Mouse (Mus musculus) right cerebral cortex, adult 2 months (tissue): ENCODE measurements around the gene Svop.

Source experiments
- DNase-seq, 2 experiments: peaks; one replicate each; pipeline ENCODE4 v3.0.0; 2021 to 2022; ENCODE audit warnings: low spot score in 2 of 2

Svop gene

GRCm38 (mm10) chr5:114091057-114091807 is at the start of gene Svop:
Svop (minus strand) TSS chr5:114091570.
- DNase-seq: peak; percentile 77 to 81

GRCm38 (mm10) chr5:114139175-114139574 is 47.8 kb upstream of the Svop start:
- peak; percentile 54 to 71 for DNase-seq

- no peak for DNase-seq
Measured at GRCm38 (mm10) chr5:114138277-114139164, 47.2 kb upstream of the Svop start.

- no peak for DNase-seq
Measured at GRCm38 (mm10) chr5:114137481-114138276, 46.3 kb upstream of the Svop start.

- DNase-seq: no peak
Measured at GRCm38 (mm10) chr5:114135516-114135915, 44.1 kb upstream of the Svop start.

- DNase-seq: peak in 1 of 2 experiments; percentile 46
Measured at GRCm38 (mm10) chr5:114134091-114134534, 42.7 kb upstream of the Svop start.

- DNase-seq: no peak
Measured at GRCm38 (mm10) chr5:114132841-114133240, 41.5 kb upstream of the Svop start.

- no peak for DNase-seq
Measured at GRCm38 (mm10) chr5:114131521-114131840, 40.1 kb upstream of the Svop start.

- DNase-seq: peak; percentile 94 to 96
Measured at GRCm38 (mm10) chr5:114130698-114131520, 39.5 kb upstream of the Svop start.

GRCm38 (mm10) chr5:114130211-114130605 is 38.8 kb upstream of the Svop start, which contains the start of gene Ung:
Ung (plus strand) TSS chr5:114130386.
- no peak for DNase-seq

GRCm38 (mm10) chr5:114129550-114130210 is 38.3 kb upstream of the Svop start:
- no peak for DNase-seq

GRCm38 (mm10) chr5:114127374-114128349 is 36.3 kb upstream of the Svop start, which contains the start of gene Alkbh2:
Alkbh2 (minus strand) TSS chr5:114128218.
- peak; percentile 70 to 78 for DNase-seq

GRCm38 (mm10) chr5:114126499-114127244 is 35.3 kb upstream of the Svop start:
- DNase-seq: no peak

GRCm38 (mm10) chr5:114126008-114126407 is 34.6 kb upstream of the Svop start:
- DNase-seq: no peak

GRCm38 (mm10) chr5:114119806-114120205 is 28.4 kb upstream of the Svop start:
- no peak for DNase-seq

GRCm38 (mm10) chr5:114116586-114116985 is 25.2 kb upstream of the Svop start:
- no peak for DNase-seq

- DNase-seq: no peak
Measured at GRCm38 (mm10) chr5:114115030-114115429, 23.7 kb upstream of the Svop start.

- no peak for DNase-seq
Measured at GRCm38 (mm10) chr5:114113334-114113733, 22.0 kb upstream of the Svop start.
